Mouse (Mus musculus) neural tube, embryonic 13.5 days (tissue): ENCODE results near the gene Ttll11. TPM values are rescaled to one million over a fixed set of nuclear protein-coding genes. Genes with fewer than 3 reads are reported as not detected.

Experiments used
- ATAC-seq: fragments of 200-750 bp; cut with Nextera tagmentation; 2 replicates; pipeline ENCODE4 v1.8.0; 2017; ENCODE audit warnings: low read depth, mild to moderate bottlenecking, moderate TSS enrichment, moderate library complexity
- H3K27ac ChIP-seq: fragments of 300-500 bp; sonication (generic); replicated peaks from 2 replicates; pipeline ENCODE4 v1.5.1; 2015; ENCODE audit warnings: moderate library complexity, mild to moderate bottlenecking, inconsistent platforms
- H3K27me3 ChIP-seq: fragments of 300-500 bp; sonication (generic); 2 replicates; pipeline ENCODE4 v1.6.1; 2015; ENCODE audit warnings: mild to moderate bottlenecking, inconsistent platforms
- H3K36me3 ChIP-seq: fragments of 300-500 bp; sonication (generic); 2 replicates; pipeline ENCODE4 v1.6.1; 2015; ENCODE audit warnings: mild to moderate bottlenecking, inconsistent platforms
- H3K4me1 ChIP-seq: fragments of 300-500 bp; sonication (generic); replicated peaks from 2 replicates; pipeline ENCODE4 v1.6.1; 2015; ENCODE audit warnings: inconsistent platforms
- H3K4me2 ChIP-seq: fragments of 300-500 bp; sonication (generic); 2 replicates; pipeline ENCODE4 v1.6.1; 2015; ENCODE audit warnings: inconsistent platforms, mild to moderate bottlenecking, moderate library complexity
- H3K4me3 ChIP-seq: fragments of 300-500 bp; sonication (generic); 2 replicates; pipeline ENCODE4 v1.5.1; 2015; ENCODE audit warnings: mild to moderate bottlenecking, inconsistent platforms
- H3K9ac ChIP-seq: fragments of 300-500 bp; sonication (generic); 2 replicates; pipeline ENCODE4 v1.6.1; 2015; ENCODE audit warnings: moderate library complexity, mild to moderate bottlenecking, inconsistent platforms
- H3K9me3 ChIP-seq: fragments of 300-500 bp; sonication (generic); 2 replicates; pipeline ENCODE4 v1.6.1; 2016; ENCODE audit warnings: inconsistent platforms
- WGBS: fragments of 180-500 bp; shearing (Covaris S2); methylation state at CpG from one replicate; pipeline ENCODE4 v1.1.7; 2015; 5-methylcytosine and 5-hydroxymethylcytosine counted together
- polyA plus RNA-seq: library from polyadenylated mRNA; unstranded; fragments of >200 nt; fragmentation: Nextera tagmentation; extraction: Ambion mirVana; gene quantifications from 2 replicates; pipeline ENCODE4 v1.2.1, GENCODE M21; 2015

Ttll11 gene
- polyA plus RNA-seq, 1 experiment from 2014 or later: 5.1 TPM

DNA sequence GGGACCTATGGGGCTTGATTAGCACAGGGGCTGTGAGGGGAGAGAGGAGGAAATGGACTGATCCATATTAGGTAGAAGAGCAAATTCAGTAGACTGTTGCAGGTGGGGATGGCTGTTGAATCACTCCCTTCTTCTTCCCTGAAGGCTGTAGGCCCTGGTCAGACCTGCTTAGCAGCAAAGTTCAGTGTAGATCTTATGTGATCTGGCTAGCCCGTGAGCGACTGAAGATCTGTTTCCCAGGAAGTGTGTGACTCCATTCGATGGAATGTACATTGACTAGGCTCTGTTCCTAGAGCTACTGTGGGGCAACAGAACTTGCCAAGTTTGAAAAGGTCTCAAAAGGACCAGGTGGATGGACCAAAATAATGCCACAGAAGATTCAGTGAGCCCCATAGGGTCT lies 276.5 kb downstream of the Ttll11 start:
- peak overlapping the region; percentile 82 for H3K27ac ChIP-seq

DNA sequence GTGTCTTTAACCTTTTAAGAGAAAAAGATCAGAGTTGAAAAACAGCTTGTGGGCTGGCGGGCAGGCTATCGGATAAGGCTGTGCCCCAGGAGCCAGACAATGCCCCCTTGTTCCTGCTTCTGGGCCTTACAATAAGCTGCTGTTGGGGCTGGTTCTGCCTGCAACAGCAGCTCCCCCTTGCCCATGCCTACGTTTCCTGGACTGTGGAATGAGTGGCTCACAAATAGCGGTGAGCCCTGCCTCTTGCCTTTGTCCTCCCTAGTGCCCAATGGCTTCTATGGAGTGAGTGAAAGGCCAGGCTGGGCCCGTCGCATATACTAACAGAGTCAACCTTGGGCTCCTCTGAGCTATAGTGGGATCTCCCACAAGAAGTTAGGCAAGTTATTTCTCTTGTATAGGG lies 277.1 kb downstream of the Ttll11 start:
- Histone ChIP-seq H3K27ac (peak overlapping the region; percentile 82), H3K36me3 (peaks cover 3% of the 10 kb centered on the region; the same call in 1 of the 2 replicates), H3K9me3 (no peaks in the 10 kb centered on the region), H3K4me1 (peaks cover 71% of the 10 kb centered on the region), H3K4me2 (no peak overlapping the region), H3K27me3 (no peaks in the 10 kb centered on the region), H3K4me3 (no peak overlapping the region), H3K9ac (no peak overlapping the region)
- WGBS: 41% methylated on average over 6 of the region's 6 CpGs
- ATAC-seq: peak; percentile 40; the same call in 1 of the 2 replicates

More for the DNA sequence above, 276.5 kb downstream of the Ttll11 start:
- Histone ChIP-seq H3K36me3 (peaks cover 9% of the 10 kb centered on the region; the same call in 1 of the 2 replicates), H3K4me2 (no peak overlapping the region), H3K27me3 (no peaks in the 10 kb centered on the region), H3K4me3 (no peak overlapping the region), H3K9ac (no peak overlapping the region), H3K4me1 (peaks cover 66% of the 10 kb centered on the region), H3K9me3 (no peaks in the 10 kb centered on the region)
- 98% methylated on average over 3 of the region's 3 CpGs for WGBS
- peak; percentile 32; the same call in 1 of the 2 replicates for ATAC-seq

DNA sequence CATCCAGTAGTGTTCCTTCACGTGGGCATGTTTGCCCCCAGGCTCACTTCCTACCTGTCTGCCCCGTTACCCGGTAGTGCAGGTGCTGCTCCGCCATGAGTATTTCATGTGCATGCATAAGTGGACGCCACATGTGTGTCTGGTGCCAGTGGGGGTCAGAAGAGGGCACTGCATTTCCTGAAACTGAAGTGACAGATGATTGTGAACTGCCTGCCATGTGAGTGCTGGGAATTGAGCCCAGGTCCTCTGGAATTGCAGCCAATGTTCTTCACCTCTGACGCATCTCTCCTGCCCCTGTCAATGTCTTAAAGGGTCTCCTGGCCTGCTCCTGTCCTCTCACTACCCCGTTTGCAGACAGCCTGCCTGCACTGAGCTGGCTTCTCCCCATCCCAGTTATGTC lies 277.7 kb downstream of the Ttll11 start:
- Histone ChIP-seq H3K9ac (no peak overlapping the region), H3K27me3 (no peaks in the 10 kb centered on the region), H3K4me2 (no peak overlapping the region), H3K4me1 (peaks cover 71% of the 10 kb centered on the region), H3K4me3 (no peak overlapping the region), H3K9me3 (no peaks in the 10 kb centered on the region), H3K36me3 (no peaks in the 10 kb centered on the region), H3K27ac (peak overlapping the region; percentile 82)
- WGBS: 91% methylated on average over 7 of the region's 7 CpGs
- no peak for ATAC-seq

Other genes starting within 250 kb of the Ttll11 start
- gene Ndufa8, start 69.5 kb upstream of the Ttll11 start, polyA plus RNA-seq: 279 and 287 TPM in 2 replicates
- gene Morn5, start 69.5 kb upstream of the Ttll11 start, polyA plus RNA-seq: 1.2 TPM in 1 of 2 replicates, not detected in the other
- gene Lhx6, start 125.5 kb upstream of the Ttll11 start, polyA plus RNA-seq: 0.87 and 1.2 TPM in 2 replicates
- gene Mrrf, start 156.5 kb upstream of the Ttll11 start, polyA plus RNA-seq: 30.7 and 33.7 TPM in 2 replicates
- gene Rbm18, start 156.9 kb upstream of the Ttll11 start, polyA plus RNA-seq: 140 and 142 TPM in 2 replicates